Mouse (Mus musculus): ENCODE measurements around the gene Tm9sf1.

The Tm9sf1 gene

DNA sequence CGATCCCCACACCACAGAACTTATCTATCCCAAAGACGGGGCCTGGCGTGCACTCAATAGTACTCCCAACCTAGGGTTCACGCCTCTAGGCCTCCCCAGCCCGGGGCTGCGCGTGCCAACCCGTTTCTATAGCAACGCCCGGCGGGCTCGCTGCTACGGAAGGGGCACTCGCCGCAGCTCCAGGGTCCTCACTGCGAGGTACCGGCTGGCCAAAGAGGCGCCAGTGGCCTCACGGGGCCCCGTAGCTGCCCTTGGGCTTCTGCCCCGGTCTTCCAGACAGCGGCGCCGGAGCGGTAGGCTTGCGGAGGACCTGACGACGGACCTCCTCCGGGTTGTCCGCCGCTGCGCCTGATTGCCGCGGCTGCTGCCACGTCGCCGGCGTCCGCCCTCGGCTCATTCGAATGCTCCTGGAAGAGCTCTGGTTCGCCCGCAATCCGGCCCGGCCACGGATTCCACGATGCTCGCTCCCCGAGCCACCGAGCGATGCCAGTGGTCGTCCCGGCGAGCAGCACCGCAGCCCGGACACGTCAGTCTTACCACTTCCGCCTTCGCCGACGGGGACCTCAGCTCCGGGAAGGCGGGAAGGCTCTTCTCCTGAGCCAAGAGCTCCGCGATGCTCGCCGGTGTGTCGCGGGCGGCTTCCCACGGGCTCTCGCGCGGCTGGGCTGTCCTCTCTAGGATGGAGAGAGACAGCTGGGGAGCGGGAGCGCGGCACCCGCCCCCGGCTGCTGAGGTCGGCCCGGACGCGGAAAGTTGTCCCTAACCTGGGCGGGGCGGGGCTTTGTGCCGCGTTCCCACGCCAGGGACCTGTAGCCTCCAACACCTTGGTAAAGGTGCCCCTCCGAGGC, at the start of gene Tm9sf1:
Tm9sf1 (minus strand) TSS at position 747 of the 848 bp plus-strand sequence.
- DNase-seq = peak; percentile 88

DNA sequence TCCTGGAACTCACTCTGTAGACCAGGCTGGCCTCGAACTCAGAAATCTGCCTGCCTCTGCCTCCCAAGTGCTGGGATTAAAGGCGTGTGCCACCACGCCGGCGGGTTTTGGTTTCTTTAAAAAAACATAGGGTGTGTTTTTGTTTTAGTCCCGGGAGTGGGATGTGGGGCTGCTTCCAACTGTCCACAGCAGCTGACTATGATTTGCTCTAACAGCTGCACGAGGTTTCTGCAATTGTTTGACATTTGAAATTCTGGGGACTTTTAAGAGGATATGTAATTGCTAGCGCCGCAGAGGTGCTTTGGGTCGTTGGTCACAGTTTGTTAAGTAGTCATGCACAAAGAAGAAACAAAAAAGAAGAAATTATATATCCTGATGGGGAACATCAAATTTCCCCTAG, 45.8 kb upstream of the Tm9sf1 start:
- DNase-seq = no peak

- DNase-seq = no peak
These were observed 38.5 kb upstream of the Tm9sf1 start for GRCm38 (mm10) chr14:55682118-55682493.

DNA sequence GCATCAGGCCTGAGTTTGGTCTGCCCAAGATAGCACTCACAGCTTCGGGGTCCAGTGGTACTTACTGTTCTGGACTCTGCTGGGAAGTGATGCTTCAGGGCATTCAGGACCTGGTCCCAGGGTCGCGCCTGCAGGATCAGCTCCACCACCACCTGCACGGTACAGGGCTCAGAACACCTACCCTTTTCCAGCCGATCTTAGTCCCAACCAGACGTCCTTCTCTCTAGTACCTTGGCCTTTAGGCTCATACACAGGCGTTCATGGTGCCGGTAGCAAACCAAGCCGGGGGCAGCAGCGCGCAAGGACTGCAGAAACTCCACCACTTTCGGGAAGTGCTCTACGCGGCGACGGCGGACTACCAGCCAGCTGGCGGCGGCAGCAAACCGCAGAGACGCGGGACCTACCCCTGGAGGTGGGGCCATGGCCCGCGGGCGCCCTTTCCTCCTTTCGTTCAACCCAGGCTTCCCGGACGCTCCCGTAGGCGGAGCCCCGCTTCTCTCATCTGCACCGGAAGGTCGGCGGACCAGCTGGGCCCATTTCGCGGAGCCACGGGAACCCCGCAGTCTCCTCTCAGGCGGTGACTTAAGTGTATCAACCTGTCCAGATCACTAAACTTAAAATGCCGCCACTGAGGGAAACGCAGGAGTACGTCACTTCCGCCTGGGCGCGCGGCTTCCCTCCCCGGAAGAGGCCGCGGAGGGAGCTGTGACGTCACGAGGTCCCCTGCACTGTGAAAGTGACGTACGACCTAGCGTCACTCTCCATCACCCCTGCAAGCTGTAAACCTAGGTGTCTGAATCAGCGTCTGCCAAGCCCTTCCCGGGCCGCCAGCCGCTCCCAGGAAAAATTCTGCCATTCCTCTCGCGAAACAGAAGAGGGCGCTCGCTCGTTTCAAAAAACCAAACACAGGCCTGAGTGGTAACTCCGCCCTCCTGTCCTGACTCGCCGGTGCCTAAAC, 37.8 kb upstream of the Tm9sf1 start, which contains the start of gene Tinf2:
Tinf2 (minus strand) TSS at position 661 of the 958 bp plus-strand sequence.
- DNase-seq = peak; percentile 96

GRCm38 (mm10) chr14:55677615-55678014, 34.0 kb upstream of the Tm9sf1 start:
- DNase-seq = no peak

DNA sequence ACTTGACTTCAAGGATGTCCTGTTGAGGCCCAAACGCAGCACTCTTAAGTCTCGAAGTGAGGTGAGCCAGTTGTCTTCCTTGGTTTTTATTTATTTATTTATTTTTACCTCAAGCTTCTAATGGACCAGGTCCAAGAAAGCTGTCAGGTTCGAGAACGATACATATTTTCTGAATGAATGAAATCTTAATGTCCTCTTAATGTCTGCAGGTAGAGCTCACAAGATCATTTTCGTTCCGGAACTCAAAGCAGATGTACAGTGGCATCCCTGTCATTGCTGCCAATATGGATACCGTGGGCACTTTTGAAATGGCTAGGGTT, 29.1 kb upstream of the Tm9sf1 start:
- DNase-seq = no peak

DNA sequence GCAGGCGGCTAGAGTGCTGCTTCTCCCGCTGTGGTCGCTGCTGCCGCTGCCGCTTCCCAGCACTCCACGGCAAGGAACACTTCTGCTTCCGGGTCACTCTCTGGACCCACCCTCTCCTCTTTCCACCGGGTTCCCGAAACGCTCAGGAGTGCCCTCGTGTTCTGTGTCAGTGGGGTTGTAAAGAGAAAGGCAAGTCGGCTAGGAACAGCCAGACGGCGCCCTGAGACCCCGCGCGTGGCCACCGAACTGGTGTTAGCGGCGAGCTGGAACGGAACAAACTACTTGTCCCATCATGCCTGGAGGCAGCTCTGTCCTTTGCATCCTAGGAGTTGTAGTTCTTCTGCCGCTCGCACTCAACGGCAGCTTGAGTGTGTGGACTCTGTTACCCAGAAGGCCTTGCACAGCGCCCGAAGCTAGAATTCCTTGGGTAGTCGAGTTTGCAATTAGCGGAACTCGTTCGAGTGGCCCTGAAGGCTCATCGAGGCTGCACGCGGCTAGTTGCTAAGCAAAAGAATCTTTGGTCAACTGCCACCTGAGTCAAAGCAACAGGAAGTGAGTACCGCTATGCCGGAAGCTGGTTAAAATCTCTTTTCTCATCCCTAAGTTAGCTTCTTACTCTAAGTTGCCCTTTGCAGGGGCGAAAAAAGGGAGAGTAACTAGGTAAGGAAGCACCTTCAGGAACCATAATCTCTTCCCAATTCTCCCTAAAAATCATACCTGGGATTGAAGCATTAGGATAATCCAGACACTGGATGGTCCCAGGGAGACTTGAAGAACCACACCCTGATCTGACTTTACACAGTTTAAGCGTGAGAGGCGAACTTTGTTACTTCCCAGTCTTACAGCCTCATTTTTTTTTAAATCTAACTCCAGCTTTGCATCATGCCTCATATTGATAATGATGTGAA, 28.5 kb upstream of the Tm9sf1 start, which contains the start of the genes Gmpr2 and Nedd8:
Gmpr2 (plus strand) TSS at position 109 of the 908 bp plus-strand sequence.
Nedd8 (minus strand) TSS at position 292 of the 908 bp plus-strand sequence.
- peak; percentile 89 for DNase-seq

DNA sequence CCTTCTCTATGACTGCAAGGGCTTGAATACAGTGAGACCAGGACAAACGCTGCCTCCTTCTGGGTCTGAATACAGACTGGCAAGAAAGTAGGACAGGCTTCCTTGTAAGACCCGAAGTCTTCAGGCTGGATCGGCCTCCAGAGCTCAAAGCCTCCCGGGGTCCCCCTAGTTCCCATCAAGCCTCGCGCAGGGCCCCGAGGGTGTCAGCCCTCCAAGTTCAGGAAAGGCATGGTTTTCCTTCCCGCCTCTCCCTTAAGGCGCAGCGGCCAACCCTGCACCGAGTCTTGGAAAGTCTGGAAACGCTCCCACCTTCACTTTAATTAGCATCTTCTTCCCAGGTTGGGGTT, 27.9 kb upstream of the Tm9sf1 start:
- DNase-seq = no peak

DNA sequence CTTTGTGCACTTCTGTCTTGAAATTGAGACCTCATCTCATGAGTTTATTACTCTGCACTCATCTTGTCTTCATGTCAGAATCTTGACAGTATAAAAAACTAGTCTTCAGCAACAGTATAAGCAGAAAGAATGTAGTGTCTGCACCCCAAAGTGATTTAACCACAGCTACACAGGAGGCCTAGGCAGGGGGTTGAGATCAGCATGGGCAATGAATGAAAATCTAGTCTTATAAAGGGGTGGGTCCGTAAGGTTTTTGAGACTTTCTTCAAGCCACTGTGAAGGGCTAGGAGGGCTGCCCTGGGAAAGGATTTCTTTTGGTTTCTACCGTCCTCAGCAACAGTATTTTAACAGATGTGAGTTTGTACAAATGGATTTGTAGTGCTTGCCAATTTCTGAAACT, 17.0 kb upstream of the Tm9sf1 start:
- DNase-seq = no peak

DNA sequence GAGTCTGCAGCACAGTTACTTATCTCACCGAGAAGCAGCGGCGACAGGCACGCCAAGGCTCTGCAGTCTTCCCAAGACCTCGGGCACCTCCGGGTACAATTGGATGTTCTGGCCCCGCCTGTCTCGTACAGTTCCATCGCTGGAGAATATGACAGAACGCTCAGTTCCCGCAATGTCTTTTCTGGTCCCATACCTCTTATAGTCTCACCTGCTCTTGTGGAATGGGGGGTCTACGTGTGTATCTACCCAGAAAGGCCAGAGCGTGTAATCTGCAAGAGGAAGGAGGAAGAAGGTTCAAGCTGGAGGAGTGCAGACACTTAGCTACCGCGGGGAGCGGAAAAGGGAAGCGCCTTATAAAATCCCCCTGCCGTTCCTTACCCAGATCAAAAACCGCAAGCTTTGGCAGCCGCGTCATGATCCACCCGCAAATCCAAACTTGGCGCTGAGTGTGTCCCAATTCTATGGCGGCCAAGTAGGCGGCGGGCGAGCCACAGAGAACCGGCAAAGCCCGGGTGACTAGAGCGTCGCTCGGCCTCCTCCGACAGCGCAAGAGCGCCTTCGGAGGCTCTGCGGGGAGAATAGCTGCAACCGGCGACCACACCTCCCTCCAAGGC, 16.5 kb upstream of the Tm9sf1 start, which contains the start of gene Mdp1:
Mdp1 (minus strand) TSS at position 549 of the 614 bp plus-strand sequence.
- DNase-seq = peak; percentile 71

GRCm38 (mm10) chr14:55658011-55658410, 14.4 kb upstream of the Tm9sf1 start:
- no peak for DNase-seq

- DNase-seq = no peak
These were observed 13.3 kb upstream of the Tm9sf1 start for GRCm38 (mm10) chr14:55656935-55657334.

GRCm38 (mm10) chr14:55651528-55651927, 7.9 kb upstream of the Tm9sf1 start:
- DNase-seq = no peak

- no peak for DNase-seq
These were observed 6.3 kb upstream of the Tm9sf1 start, which contains the start of gene Tssk4 for GRCm38 (mm10) chr14:55649884-55650283. Gene Tssk4 (plus strand): TSS chr14:55650184.

DNA sequence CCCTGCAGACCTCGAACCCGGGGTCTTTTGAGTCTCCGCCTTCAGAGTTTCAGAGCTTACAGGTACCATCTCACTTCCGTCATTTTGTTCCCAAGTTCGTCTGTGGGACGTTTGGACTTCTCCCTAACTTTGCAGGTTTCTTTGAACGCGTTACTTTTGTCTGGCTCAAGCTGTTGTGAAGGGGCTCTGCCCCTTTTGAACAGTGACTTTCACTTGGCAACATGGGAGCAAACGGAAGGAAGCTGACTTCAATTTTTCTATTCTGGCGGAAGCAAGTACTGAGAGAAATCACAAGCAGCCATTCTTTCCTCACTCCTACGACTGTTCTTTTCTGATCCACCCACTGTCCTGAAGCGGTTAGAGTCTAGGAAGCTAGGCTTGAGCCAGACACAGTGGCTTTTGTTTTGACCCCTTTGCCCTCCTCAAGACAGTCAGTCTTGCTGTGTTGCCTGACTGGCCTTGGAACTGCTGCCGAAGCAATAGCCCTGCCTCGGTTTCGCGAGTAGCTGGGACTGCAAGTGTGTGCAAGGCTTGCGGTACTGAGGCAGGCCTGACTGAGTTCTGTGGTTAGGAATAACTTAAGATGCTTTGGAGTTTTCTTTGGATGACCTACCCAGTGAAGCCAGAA, 769 bp upstream of the Tm9sf1 start:
- DNase-seq = no peak

DNA sequence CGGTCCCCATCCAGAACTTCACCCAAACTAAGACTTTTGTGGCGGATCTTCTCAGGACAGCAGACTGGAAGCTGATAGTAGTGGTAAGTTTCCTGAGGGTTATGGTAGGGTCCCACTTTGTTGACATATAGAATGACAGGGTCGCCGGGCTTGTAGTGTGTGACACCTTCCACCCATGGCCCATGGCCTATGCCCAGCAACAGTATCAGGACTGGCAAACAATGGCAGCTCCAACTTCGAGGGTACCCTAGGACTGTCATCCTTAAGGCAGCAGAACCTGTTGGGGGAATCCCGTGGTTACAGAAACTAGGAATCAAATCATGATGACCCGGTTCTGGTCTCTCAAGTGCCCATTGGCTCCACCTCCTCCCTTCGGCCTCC, 937 bp downstream of the Tm9sf1 start:
- no peak for DNase-seq

DNA sequence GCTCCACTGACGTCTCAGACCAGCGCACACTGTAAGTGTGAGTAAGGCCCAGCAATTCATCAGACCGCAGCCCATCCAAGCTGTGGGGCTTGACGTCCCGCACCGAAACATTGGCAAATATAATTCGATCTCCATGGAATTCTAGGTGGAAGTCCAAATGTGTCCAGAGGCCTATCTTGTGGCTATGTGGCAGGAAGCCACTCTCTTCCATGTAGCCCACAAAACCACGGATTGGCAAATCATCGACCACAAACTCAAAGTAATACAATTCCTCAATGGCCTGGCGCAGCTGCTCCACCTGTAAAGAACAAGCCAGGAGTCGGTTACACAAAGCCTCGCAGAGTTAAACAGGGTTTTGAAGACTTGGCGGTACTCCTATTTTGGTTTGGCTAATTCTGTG, 2.3 kb downstream of the Tm9sf1 start:
- DNase-seq = no peak

DNA sequence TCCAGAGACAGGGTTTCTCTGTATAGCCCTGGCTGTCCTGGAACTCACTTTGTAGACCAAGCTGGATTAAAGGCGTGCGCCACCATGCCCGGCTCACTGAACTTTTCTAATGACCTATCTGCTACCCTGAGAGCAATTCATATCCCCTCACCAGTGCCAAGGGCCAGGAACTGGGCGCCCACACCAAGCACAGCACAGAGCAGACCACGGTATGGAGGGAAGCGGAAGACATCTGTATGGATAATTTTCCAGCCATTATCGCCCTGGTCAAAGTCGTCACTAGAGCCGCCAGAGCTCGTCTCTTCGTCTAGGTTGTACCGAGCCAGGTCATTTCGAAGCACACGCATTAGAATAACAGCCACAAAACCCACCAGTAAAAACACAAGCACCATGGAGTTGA, 2.8 kb downstream of the Tm9sf1 start:
- DNase-seq = no peak

DNA sequence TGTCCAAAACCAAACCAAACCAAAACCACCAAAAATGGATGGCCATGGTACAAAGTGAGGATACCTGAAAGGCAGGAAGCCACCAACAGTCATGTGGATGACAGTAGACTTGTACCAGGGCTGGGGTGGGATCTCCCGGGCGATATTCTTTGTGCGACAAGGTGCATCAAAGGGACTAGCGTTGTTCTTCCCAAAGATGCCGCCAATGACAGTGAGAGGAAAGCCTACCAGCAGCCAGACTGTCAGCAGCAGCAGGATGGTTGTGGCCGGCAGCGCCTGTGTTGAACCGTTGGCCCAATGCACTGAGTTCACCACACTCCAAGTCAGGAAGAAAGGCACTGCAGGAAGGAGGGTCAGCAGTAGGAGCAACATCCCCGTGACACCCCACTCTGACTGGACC, 5.8 kb downstream of the Tm9sf1 start, which contains the start of gene Gm49378:
Gm49378 (minus strand) TSS at position 101 of the 400 bp plus-strand sequence.
- DNase-seq = no peak

DNA sequence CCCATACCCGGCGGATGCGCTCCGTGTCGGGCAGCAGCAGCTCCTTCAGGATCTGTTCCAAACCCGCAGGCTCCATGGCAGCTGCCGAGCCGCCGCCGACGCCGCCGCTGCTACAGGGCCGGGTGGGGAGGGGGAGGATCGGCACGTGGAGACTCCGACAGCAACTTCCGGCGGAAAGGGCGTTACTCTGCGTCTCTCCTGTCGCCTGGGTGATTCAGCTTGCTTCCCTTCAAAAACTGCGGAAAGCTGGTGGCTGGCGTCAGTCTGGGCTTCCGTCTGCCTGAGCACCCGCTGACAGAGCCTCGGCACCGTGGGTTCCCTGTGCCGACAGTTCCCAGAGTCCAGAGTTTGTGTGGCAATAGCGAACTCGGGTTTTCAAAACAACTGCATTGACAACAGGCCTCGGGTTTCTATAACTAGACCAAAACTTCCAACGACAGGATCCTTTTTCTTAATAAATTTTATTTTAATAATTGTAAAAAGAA, 8.0 kb downstream of the Tm9sf1 start, which contains the start of gene Ipo4:
Ipo4 (minus strand) TSS at position 435 of the 485 bp plus-strand sequence.
- peak; percentile 73 for DNase-seq

DNA sequence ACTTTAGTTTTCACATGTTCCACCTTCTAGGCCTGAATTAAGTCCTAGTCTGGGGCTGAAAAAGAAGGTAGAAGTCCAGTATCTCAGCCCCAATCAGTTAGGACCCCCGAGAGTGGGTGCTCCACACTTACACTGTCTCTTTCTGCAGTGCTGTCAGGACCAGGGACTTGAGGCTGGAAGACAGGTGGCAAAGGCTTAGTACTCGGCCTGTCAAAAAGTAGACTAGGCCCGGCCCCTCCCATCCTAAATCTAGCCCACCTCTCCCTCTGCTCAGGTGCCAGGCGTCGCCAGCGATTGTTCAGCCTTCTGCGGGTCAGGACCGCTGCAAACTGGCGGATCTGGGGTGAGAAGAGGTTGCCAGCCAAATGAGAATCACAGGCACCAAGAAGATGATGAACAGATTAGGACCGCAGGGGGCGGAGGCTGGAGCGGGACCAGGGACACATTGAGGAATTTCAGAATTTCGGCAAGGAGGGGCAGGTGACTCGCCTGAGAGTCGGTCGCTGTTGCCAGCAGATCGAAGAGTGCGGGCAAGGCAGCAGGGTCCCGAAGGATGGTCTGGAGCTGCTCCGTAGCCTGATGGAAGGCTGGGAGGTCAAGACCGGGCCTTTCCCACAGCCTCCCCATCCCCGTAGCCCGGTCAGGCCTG, 8.6 kb downstream of the Tm9sf1 start:
- DNase-seq = peak; percentile 60

Measured in cerebellum, adult 8-10 months (tissue).